Mouse (Mus musculus) spleen, postnatal 14 days (tissue): ENCODE results near the gene Gm4353.
"Not testable (repeated sequence)": the region's sequence is repeated elsewhere in the genome, so short reads cannot be mapped to it uniquely, and the experiment has no call there.

Experiments
- DNase-seq, 2 experiments: peaks; one replicate each; pipeline ENCODE4 v3.0.0; 2021 to 2022; ENCODE audit warnings: low spot score in 2 of 2

Gene Gm4353

GRCm38 (mm10) chr7:116084366-116084765 lies at the start of gene Gm4353:
TSS of gene Gm4353 (minus strand) at chr7:116084635.
- DNase-seq: not testable (repeated sequence)

DNA sequence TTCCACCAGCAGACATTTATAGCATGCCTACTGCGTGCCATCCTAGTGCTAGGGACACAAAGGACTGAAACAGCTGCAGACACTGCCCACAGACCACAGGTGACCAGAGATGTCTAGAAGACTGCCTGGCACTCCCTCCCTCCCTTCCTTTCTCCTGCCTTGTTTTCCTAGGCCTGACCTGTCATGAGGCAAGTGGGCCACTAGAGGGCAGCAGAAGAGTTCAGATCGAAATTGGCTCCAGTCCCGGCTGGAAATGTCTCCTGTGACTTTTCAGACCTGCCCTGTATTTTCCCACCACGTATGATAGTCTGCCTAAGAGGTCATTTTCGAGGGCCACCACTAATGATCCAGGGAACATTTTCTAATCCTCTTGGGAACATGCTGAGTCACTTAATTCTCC lies 47.6 kb upstream of the Gm4353 start:
- peak; percentile 19 to 57 for DNase-seq

GRCm38 (mm10) chr7:116131390-116131789 lies 47.0 kb upstream of the Gm4353 start:
- no peak for DNase-seq

GRCm38 (mm10) chr7:116129374-116129773 lies 44.9 kb upstream of the Gm4353 start:
- DNase-seq: no peak

DNA sequence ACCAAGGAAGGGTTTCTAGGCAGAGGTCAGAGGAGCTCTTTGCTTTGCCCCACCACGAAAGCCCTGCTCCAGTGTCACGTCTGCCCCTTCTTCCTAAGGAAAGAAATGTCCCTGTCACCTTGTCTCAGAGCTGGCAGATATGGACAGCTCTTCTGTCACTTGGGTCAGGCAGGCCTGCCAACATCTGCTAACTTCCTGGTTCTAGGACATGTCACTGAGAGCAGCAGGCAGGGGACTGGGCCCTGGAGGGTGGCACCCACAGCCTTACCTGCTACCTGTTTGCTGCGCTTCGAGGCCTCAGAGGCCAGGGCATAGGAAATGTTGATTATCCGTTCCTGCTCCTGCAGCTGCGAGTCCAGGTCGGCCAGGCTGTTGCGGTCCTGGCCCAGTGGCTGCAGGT lies 43.9 kb upstream of the Gm4353 start:
- DNase-seq: no peak

DNA sequence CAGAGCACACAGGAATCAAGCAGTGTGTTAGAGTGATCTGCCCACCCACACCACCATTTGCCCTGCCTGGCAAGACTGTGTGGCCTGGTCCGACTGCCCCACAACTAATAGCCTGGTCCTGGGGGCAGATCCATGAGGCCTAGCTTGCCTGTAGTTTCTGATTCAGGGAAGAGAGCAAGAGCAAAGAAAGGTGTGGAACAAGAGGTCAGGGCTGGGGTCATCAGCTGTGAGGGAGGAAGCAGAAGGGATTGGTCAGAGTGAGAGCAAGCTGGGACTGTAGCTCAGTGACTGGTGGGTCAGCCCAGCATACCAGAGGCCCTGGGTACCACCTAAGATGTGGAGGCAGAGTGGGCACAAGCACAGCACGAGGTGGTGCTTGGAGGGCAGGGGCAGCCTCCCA lies 42.6 kb upstream of the Gm4353 start:
- no peak for DNase-seq

DNA sequence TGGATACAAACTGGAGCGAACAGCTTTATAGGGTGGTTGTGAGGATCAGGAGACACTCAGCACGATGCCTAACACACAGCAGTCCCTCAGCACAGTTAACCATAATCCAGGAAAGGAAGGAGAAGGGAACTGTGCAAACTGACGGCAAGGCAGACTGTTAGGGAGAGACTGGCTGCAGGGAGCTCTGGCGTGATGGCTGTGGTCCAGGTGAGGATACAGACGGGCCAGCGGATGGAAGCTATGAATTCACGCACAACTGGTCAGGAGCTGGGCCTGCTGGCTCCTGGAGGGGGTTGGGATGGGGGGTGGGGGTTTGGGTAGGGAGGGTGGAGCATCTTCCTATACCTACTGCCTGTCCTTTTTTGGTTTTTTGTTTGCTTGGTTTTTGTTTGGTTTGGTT lies 41.2 kb upstream of the Gm4353 start:
- DNase-seq: no peak

DNA sequence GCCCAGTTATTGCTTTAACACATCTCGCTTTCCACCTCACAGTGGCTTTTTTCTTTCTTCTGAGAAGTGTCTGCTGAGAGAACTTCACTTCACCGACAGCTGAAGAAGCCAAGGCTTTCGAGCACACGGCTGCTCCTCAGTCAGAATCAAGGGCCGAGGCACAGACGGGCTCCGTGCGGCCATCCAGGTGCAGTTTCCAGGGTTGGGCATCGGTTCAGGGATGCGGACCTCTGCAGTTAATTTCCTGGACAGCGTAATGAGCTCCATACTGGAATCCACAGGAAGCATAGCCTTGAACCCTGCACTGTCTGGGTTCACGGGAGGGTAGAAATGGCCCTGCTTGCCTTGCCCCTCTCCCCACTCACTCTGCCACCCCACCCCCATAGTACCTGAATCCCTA lies 39.6 kb upstream of the Gm4353 start:
- DNase-seq: no peak

DNA sequence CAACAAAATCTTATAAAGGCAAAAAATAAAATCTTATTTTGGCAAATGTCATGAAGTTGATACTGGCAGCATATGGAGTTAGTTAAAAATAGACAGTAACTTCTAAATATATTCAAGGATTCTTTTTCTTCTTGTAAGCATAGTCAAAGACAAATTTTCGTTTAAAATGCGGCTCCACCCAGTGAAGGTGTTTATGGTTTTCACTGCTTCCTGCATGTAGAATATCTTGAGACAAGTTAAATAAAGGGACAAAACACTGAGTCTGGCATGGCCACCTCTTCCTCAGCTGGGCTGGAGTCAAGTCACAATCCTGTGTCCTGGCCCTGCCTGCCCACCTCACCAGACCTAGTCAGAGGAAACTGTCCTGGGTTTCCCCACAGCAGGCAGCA lies 39.2 kb upstream of the Gm4353 start:
- DNase-seq: no peak

GRCm38 (mm10) chr7:116122981-116123596 lies 38.7 kb upstream of the Gm4353 start:
- no peak for DNase-seq

- no peak for DNase-seq
Measured at GRCm38 (mm10) chr7:116121202-116121601, 36.8 kb upstream of the Gm4353 start.

- DNase-seq: no peak
Measured at GRCm38 (mm10) chr7:116120737-116121136, 36.3 kb upstream of the Gm4353 start.

DNA sequence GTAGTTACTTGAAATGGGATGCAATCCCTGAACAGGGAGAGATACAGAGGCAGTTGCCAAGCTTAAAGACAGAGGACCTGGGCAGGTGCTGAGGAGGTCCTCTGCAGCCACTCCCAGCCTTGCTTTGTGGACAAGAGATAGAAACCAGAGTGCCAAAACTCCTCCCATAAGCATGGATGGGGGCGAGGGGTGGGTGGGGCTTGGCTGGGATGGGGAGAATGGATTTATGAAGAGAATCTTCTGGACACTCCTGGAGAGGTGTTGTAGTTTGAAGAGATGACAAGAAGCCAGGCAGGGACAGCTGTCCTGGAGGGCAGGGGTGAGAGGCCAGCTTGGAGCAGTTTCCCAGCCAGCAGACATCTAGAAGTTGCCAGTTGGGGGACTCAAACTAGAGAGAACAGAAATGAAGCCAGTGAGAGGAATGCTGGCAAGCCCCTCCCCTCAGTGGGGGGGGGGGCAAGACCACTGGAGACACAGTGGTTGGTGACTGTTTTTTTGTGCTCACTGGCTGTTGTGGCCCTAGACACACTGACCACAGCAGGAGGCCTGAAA lies 34.9 kb upstream of the Gm4353 start:
- DNase-seq: no peak

DNA sequence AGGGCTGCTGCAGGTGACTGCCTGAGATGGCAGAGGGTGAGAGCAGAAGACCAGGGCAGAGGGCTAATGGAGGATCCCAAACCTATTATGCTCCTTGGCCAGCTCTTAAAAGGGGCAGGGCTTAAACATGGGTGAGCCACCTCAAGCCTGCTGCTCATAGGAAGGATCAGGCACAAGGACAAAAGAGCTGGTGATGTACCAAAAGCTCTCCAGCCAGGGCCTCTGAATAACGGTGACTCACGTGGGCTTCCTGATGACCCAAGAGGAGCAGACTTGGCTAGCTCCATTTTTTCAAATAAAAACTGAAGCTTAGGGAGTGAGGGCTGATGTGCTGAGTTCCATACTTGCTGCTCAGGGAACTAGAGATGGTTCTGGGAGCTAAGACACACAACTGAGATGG lies 31.6 kb upstream of the Gm4353 start:
- no peak for DNase-seq

GRCm38 (mm10) chr7:116115216-116115930 lies 30.9 kb upstream of the Gm4353 start:
- no peak for DNase-seq

- DNase-seq: no peak
Measured at GRCm38 (mm10) chr7:116111546-116111945, 27.1 kb upstream of the Gm4353 start.

- DNase-seq: no peak
Measured at GRCm38 (mm10) chr7:116110661-116111060, 26.2 kb upstream of the Gm4353 start.

DNA sequence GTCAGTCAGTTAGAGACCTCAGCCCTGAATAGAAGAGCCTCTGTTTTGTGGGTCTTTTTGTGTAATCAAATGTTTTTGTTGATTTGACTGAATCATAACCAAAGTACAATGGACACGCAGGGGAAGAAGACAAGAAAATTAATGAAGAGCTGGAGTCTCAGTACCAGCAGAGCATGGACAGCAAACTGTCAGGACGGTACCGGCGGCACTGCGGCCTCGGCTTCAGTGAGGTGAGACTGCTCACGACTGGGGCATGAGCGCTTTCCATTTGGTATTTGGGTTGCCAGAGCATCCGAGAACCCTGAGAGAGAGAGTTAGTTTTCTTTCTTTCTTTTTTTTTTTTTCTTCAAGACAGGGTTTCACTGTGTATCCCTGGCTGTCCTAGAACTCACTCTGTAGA lies 18.7 kb upstream of the Gm4353 start:
- DNase-seq: no peak

- DNase-seq: no peak
Measured at GRCm38 (mm10) chr7:116099952-116100528, 15.6 kb upstream of the Gm4353 start.

DNA sequence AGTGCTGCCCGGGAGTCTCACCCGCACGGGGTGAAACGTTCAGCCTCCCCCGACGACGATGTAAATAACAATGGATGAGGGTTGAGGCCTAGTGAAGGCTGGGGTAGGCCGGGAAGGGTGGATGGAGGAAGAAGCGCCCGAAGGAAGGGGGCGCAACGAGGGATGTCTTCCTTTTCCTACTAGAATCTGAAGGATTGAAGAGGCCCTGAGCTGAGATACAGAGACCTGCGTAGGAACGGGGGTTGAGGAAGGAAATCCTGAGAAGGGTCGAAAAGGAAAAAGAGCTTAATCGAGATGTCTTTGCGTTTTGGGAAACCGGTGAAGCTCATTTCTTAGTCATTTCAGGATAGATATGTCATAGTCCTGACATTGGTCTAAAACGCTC lies 9.0 kb upstream of the Gm4353 start:
- DNase-seq: no peak

GRCm38 (mm10) chr7:116092710-116093465 lies 8.5 kb upstream of the Gm4353 start:
- peak; percentile 81 to 92 for DNase-seq

DNA sequence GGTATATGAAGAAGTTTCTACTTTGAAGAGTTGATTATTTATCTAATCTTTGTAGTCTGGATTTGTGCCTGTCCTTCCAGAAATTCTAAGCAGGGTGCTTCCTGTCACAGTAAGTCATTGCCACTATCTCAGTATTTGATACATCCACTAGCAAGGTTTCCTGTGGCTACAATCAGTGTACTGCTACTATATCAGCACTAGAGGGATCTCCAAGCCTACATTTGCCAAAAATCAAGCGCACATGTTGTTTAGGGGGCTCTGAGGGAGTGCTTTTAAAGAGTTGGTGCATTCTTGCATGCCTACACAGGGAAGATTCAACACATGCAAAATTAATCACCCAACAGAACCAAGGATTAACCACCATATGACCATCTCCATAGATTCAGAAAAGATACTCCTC lies 23.7 kb downstream of the Gm4353 start:
- no peak for DNase-seq
